Mouse (Mus musculus): ENCODE data around the gene Kirrel.
A peak's percentile ranks its signal among the peaks of the same experiment; 100 is the strongest.

DNA sequence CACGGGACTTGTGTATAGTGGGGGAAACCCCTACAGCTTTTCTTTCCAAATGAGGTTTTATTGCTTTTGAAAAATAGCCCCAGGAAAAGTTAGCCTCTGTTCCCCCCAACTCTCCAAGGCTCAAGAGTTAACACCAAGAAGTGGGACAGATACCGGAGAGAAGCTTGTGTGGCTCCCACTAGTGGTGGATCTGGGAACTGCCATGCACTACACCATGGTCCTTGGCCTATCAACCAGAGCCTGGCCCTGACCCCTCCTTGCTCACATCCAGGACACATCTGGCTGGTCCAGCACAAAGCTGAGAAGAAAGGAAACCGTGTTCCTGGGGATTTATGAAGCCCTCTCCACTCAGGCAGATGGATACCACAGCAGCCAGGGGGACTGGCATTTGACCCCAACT is 92.3 kb downstream of the Kirrel start:
- peak; percentile 71; the same call in 1 of the 2 replicates for TF ChIP-seq CTCF (IDR thresholded peaks at IDR 0.05; ENCODE audit: extremely low read depth, insufficient read depth, insufficient read length, insufficient replicate concordance)
- TF ChIP-seq POLR2A (IDR thresholded peaks at IDR 0.05; ENCODE audit: low read depth, low read length), result no peak

Measured in spleen, adult 2 months (tissue).